Mouse (Mus musculus): ENCODE results near the gene Elac2. TPM values are rescaled to one million over a fixed set of nuclear protein-coding genes. Genes with fewer than 3 reads are reported as not detected.

Gene Elac2
- 10 to 100 TPM; 15.1 to 16.3 TPM for total RNA-seq (2023)

GRCm38 (mm10) chr11:64978720-64979488, at the start of gene Elac2:
Gene Elac2 (plus strand): TSS chr11:64979038.

Other genes with a start within 250 kb of the Elac2 start
- gene 1700086D15Rik, start 180.9 kb downstream of the Elac2 start, total RNA-seq (2023): not detected
- gene Arhgap44, start 183.9 kb downstream of the Elac2 start, total RNA-seq (2023): not detected